In genomic region chr1:51458731-51459450, GRCm38 (mm10) we compare ENCODE assay signal across 8 mouse cellular contexts. TPM values are rescaled to one million over a fixed set of nuclear protein-coding genes. Genes with fewer than 3 reads are reported as not detected.
A peak's percentile ranks its signal among the peaks of the same experiment; 100 is the strongest.
DNase-seq lines count a peak whose midpoint lies in the region; ATAC-seq lines count a peak whose summit lies in the region.

No protein-coding gene starts in this region.

- H3K27ac ChIP-seq in liver, embryonic 12.5 days, result no peak overlapping the region
- no peak overlapping the region for H3K27ac ChIP-seq in kidney, embryonic 15.5 days
- H3K27ac ChIP-seq in midbrain, embryonic 12.5 days (replicated peaks), result no peak overlapping the region

- H3K9me3 ChIP-seq in liver, embryonic 12.5 days (replicated peaks), result no peaks in the 10 kb centered on the region
- H3K9me3 ChIP-seq in kidney, embryonic 15.5 days (replicated peaks), result no peaks in the 10 kb centered on the region
- no peaks in the 10 kb centered on the region; the same call in 1 of the 2 replicates for H3K9me3 ChIP-seq in midbrain, embryonic 12.5 days

- no peak overlapping the region for H3K4me2 ChIP-seq in liver, embryonic 12.5 days
- no peak overlapping the region for H3K4me2 ChIP-seq in kidney, embryonic 15.5 days
- no peak overlapping the region for H3K4me2 ChIP-seq in midbrain, embryonic 12.5 days (replicated peaks)

- H3K27me3 ChIP-seq in liver, embryonic 12.5 days (replicated peaks), result no peaks in the 10 kb centered on the region
- H3K27me3 ChIP-seq in kidney, embryonic 15.5 days, result no peaks in the 10 kb centered on the region
- H3K27me3 ChIP-seq in midbrain, embryonic 12.5 days, result no peaks in the 10 kb centered on the region

- WGBS in liver, embryonic 12.5 days (ENCODE audit: insufficient replicate concordance), result 48% methylated on average over 10 of the region's 10 CpGs
- 71% methylated on average over 10 of the region's 10 CpGs for WGBS in kidney, embryonic 15.5 days
- WGBS in midbrain, embryonic 12.5 days, result 73% methylated on average over 10 of the region's 10 CpGs

- H3K4me1 ChIP-seq in liver, embryonic 12.5 days, result no peaks in the 10 kb centered on the region
- H3K4me1 ChIP-seq in kidney, embryonic 15.5 days, result peaks cover 6% of the 10 kb centered on the region; the same call in 1 of the 2 replicates
- H3K4me1 ChIP-seq in midbrain, embryonic 12.5 days, result no peaks in the 10 kb centered on the region; the same call in 1 of the 2 replicates

- H3K9ac ChIP-seq in liver, embryonic 12.5 days, result no peak overlapping the region
- no peak overlapping the region for H3K9ac ChIP-seq in kidney, embryonic 15.5 days
- H3K9ac ChIP-seq in midbrain, embryonic 12.5 days (replicated peaks), result no peak overlapping the region

- H3K4me3 ChIP-seq in liver, embryonic 12.5 days, result no peak overlapping the region
- H3K4me3 ChIP-seq in kidney, embryonic 15.5 days (replicated peaks), result no peak overlapping the region
- no peak overlapping the region for H3K4me3 ChIP-seq in midbrain, embryonic 12.5 days

- ATAC-seq in liver, embryonic 12.5 days, result no peak
- peak; percentile 56; the same call in 1 of the 2 replicates for ATAC-seq in kidney, embryonic 15.5 days (replicated peaks; ENCODE audit: low FRiP score)
- peak; percentile 47; the same call in 1 of the 2 replicates for ATAC-seq in midbrain, embryonic 12.5 days (ENCODE audit: low FRiP score, low read depth)

- DNase-seq in liver (peak; percentile 43), R1 (ENCODE audit: low read depth, low spot score) (peak; percentile 89)
- DNase-seq in embryo, embryonic 11 days, result peak; percentile 82
- DNase-seq in thymus, postnatal 4 days, result peak; percentile 66
- DNase-seq in right cerebral cortex, adult 18-20 months, result no peak

- H3K36me3 ChIP-seq in liver, embryonic 12.5 days, result no peaks in the 10 kb centered on the region
- H3K36me3 ChIP-seq in kidney, embryonic 15.5 days, result no peaks in the 10 kb centered on the region
- no peaks in the 10 kb centered on the region for H3K36me3 ChIP-seq in midbrain, embryonic 12.5 days

RNA-seq across cellular contexts. Expression of gene Nabp1, which starts 19.3 kb away (rescaled TPM):
- 5.3 and 6.8 TPM in 2 replicates for polyA plus RNA-seq in liver, embryonic 12.5 days (2016; fragmentation: Nextera tagmentation; extraction: Ambion mirVana)
- polyA plus RNA-seq in kidney, embryonic 15.5 days (2015; fragmentation: Nextera tagmentation; extraction: Ambion mirVana), result 21.1 TPM in 2 replicates
- polyA plus RNA-seq in midbrain, embryonic 12.5 days (2016; fragmentation: Nextera tagmentation; extraction: Ambion mirVana), result 6.6 and 8.4 TPM in 2 replicates
